Mouse (Mus musculus): Measurements from ENCODE around the gene Aipl1.

DNA sequence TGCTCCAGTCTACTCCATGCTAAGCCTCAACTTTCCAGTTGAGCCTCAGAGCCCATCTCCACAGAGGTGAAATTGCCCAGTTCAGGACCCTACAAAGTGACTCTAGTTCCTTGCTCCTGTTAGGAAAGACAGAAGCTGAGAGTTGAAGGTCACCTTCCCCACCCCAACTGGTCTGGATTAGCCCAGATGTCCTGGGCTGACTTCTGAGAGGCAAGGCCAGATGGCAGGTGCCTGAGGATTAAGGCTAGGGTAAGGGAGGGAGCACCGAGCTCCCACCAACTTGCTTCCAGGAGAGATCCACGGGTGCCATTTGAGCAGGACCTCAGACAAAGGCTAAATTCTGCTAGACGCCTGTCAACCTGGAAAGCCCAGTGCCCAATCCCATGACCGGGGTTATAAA lies 5.2 kb downstream of the Aipl1 start:
- no peak for TF ChIP-seq CTCF (IDR thresholded peaks at IDR 0.05; ENCODE audit: control insufficient read depth, insufficient read depth, insufficient read length)
- no peak for TF ChIP-seq MAX (IDR thresholded peaks at IDR 0.05)
- TF ChIP-seq MYOG (IDR thresholded peaks at IDR 0.05; ENCODE audit: control insufficient read depth, extremely low read depth, insufficient read length), result no peak
- TF ChIP-seq CEBPB (IDR thresholded peaks at IDR 0.05; ENCODE audit: low read depth), result no peak
- no peak for TF ChIP-seq USF1 (IDR thresholded peaks at IDR 0.05; ENCODE audit: low read depth)
